ENCODE assay signal across 11 mouse cellular contexts in the genomic region with DNA sequence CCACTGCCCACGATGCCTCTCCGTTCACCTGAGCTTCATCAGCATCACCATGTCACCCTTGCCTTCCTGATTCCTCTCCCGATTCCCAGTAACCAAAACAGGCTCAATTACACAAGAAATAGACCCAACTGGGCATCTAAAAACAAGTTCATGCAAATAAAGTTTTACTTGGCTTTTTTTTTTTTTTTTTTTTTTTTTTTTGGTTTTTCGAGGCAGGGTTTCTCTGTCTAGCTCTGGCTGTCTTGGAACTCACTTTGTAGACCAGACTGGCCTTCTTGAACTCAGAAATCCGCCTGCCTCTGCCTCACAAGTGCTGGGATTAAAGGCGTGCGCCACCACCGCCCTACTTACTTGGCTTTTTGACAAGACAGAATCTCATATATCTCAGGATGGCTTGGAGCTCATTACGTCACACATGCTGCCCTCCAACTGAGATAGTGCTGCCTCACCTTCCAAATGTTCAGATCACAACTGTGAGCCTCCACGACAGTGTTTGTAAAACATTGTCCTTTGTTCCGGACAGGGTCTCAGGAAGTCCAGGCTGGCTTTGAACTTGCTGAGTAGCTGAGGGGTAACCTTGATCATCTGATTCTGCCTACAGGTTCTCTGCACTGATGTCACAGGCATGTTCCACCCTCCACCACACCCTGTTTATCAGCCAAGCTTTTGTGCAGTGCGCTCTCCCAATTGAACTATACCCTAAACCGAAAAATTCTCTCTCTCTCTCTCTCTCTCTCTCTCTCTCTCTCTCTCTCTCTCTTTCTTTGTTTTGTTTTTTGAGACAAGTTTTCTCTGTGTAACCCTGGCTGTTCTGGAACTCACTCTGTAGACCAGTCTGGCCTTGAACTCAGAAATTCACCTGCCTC. TPM values are rescaled to one million over a fixed set of nuclear protein-coding genes. Genes with fewer than 3 reads are reported as not detected.
DNase-seq lines count a peak whose midpoint lies in the region; ATAC-seq and TF ChIP-seq lines count a peak whose summit lies in the region.
"Had no signal": no experiment of that assay in that cellular context is flagged by ENCODE, and none has a peak within 500 bp of the region (broad histone marks: within the 10 kb centered on the region; RNA-seq: fewer than 3 reads in every experiment).

No protein-coding gene starts in this region.

- H3K27me3 ChIP-seq in heart, embryonic 10.5 days (ENCODE audit: insufficient read depth, poor library complexity, severe bottlenecking), result peaks cover 82% of the 10 kb centered on the region
- no peaks in the 10 kb centered on the region; the same call in 1 of the 2 replicates for H3K27me3 ChIP-seq in ES-Bruce4 (ENCODE audit: control insufficient read depth, insufficient read depth, low read length, poor library complexity, severe bottlenecking)
- peaks cover 77% of the 10 kb centered on the region for H3K27me3 ChIP-seq in hindbrain, embryonic 10.5 days (ENCODE audit: insufficient read depth, poor library complexity, severe bottlenecking)

- H3K27ac ChIP-seq in heart, embryonic 10.5 days, result no peak overlapping the region
- H3K27ac ChIP-seq in ES-Bruce4 (ENCODE audit: insufficient read depth, low read length), result no peak overlapping the region
- H3K27ac ChIP-seq in hindbrain, embryonic 10.5 days, result peak overlapping the region; percentile 85

- intact Hi-C loops in heart, postnatal 10 days (cut with DNase I), result no loop called here

- TF ChIP-seq CTCF in ES-Bruce4 (IDR thresholded peaks at IDR 0.05; ENCODE audit: low read depth, low read length), result no peak

- no peak overlapping the region for H3K9ac ChIP-seq in ES-Bruce4 (ENCODE audit: low read depth, poor library complexity, severe bottlenecking)

- WGBS in heart, embryonic 10.5 days, result 61% methylated on average over 13 of the region's 13 CpGs
- 66% methylated on average over 13 of the region's 13 CpGs for WGBS in hindbrain, embryonic 10.5 days

- H3K4me3 ChIP-seq in heart, embryonic 10.5 days, result peak overlapping the region; percentile 60
- peak overlapping the region; percentile 31 for H3K4me3 ChIP-seq in ES-Bruce4 (ENCODE audit: low read depth, low read length)
- peak overlapping the region; percentile 70 for H3K4me3 ChIP-seq in hindbrain, embryonic 10.5 days

- H3K9me3 ChIP-seq in heart, embryonic 10.5 days, result no peaks in the 10 kb centered on the region
- H3K9me3 ChIP-seq in ES-Bruce4 (replicated peaks; ENCODE audit: control insufficient read depth, insufficient read depth, low read length, poor library complexity, severe bottlenecking), result no peaks in the 10 kb centered on the region
- H3K9me3 ChIP-seq in hindbrain, embryonic 10.5 days, result no peaks in the 10 kb centered on the region

- no peak for TF ChIP-seq EP300 in ES-Bruce4 (IDR thresholded peaks at IDR 0.05; ENCODE audit: insufficient read depth, low read depth, low read length)

- TF ChIP-seq POLR2A in ES-Bruce4 (IDR thresholded peaks at IDR 0.05; ENCODE audit: insufficient read depth, low read length), result no peak

- H3K4me1 ChIP-seq in heart, embryonic 10.5 days, result peaks cover 21% of the 10 kb centered on the region
- no peaks in the 10 kb centered on the region for H3K4me1 ChIP-seq in ES-Bruce4 (ENCODE audit: control insufficient read depth, insufficient read depth, low read length)
- peaks cover 40% of the 10 kb centered on the region for H3K4me1 ChIP-seq in hindbrain, embryonic 10.5 days (replicated peaks)

- no peaks in the 10 kb centered on the region for H3K36me3 ChIP-seq in heart, embryonic 10.5 days
- no peaks in the 10 kb centered on the region for H3K36me3 ChIP-seq in ES-Bruce4 (ENCODE audit: control insufficient read depth, insufficient read depth, low read length, poor library complexity, severe bottlenecking)
- no peaks in the 10 kb centered on the region for H3K36me3 ChIP-seq in hindbrain, embryonic 10.5 days

- no peak for DNase-seq in heart, embryonic 10.5 days (ENCODE audit: low spot score)
- DNase-seq in heart, postnatal 10 days, result no peak
- no peak for DNase-seq in hindbrain, embryonic 10.5 days (ENCODE audit: low spot score)
- DNase-seq in thymus, postnatal 10 days (ENCODE audit: low spot score in 2 of 2), result no peak
- no peak for DNase-seq in urinary bladder, adult 18-20 months (ENCODE audit: low spot score in 2 of 2)
- no peak for DNase-seq in kidney, postnatal 10 days

- peak; percentile 50 for ATAC-seq in megakaryocyte progenitor cell, adult 5-6 weeks (replicated peaks; ENCODE audit: poor library complexity)

RNA-seq across cellular contexts. Expression of gene Mast1, which starts 0.7 kb away (rescaled TPM):
- polyA plus RNA-seq in heart, embryonic 10.5 days (2016; fragmentation: Nextera tagmentation; extraction: Ambion mirVana), result 0.09 and 0.16 TPM in 2 replicates
- total RNA-seq in heart, postnatal 10 days (2021), result under 1 TPM in 1 of 2 experiments, not detected in 1; 0.07 TPM
- polyA plus RNA-seq in ES-Bruce4 (2011; ENCODE audit: insufficient read depth, insufficient read length, low read depth, missing spikeins), result 0.73 and 1.5 TPM in 2 replicates
- 5.0 and 12.7 TPM in 2 replicates for polyA plus RNA-seq in hindbrain, embryonic 10.5 days (2016; fragmentation: Nextera tagmentation; extraction: Ambion mirVana)
- not detected in 2 replicates for total RNA-seq in megakaryocyte progenitor cell, adult 5-6 weeks (2015)
- 0.03 TPM in 1 of 2 replicates, not detected in the other for total RNA-seq in megakaryocyte progenitor cell, adult 5-6 weeks (2017)
- polyA plus RNA-seq: C2C12 had no signal

RNA-seq across cellular contexts. Expression of gene Rtbdn, which starts 8.9 kb away (rescaled TPM):
- 0.21 and 0.34 TPM in 2 replicates for polyA plus RNA-seq in heart, embryonic 10.5 days (2016; fragmentation: Nextera tagmentation; extraction: Ambion mirVana)
- not detected for total RNA-seq in heart, postnatal 10 days (2021)
- polyA plus RNA-seq in ES-Bruce4 (2011; ENCODE audit: insufficient read depth, insufficient read length, low read depth, missing spikeins), result 0.38 TPM in 1 of 2 replicates, not detected in the other
- 0.55 and 0.88 TPM in 2 replicates for polyA plus RNA-seq in hindbrain, embryonic 10.5 days (2016; fragmentation: Nextera tagmentation; extraction: Ambion mirVana)
- total RNA-seq in megakaryocyte progenitor cell, adult 5-6 weeks (2015), result not detected in 2 replicates
- total RNA-seq in megakaryocyte progenitor cell, adult 5-6 weeks (2017), result not detected in 2 replicates
- polyA plus RNA-seq: erythroblast, embryonic 14.5 days had no signal

RNA-seq across cellular contexts. Expression of gene Dnase2a, which starts 29.5 kb away (rescaled TPM):
- polyA plus RNA-seq in heart, embryonic 10.5 days (2016; fragmentation: Nextera tagmentation; extraction: Ambion mirVana), result 3.2 and 3.8 TPM in 2 replicates
- total RNA-seq in heart, postnatal 10 days (2021), result 1 to 10 TPM; 6.4 to 7.3 TPM
- 27.5 and 30.9 TPM in 2 replicates for polyA plus RNA-seq in ES-Bruce4 (2011; ENCODE audit: insufficient read depth, insufficient read length, low read depth, missing spikeins)
- polyA plus RNA-seq in hindbrain, embryonic 10.5 days (2016; fragmentation: Nextera tagmentation; extraction: Ambion mirVana), result 5.8 and 6.6 TPM in 2 replicates
- total RNA-seq in megakaryocyte progenitor cell, adult 5-6 weeks (2015), result 16.8 and 23.7 TPM in 2 replicates
- total RNA-seq in megakaryocyte progenitor cell, adult 5-6 weeks (2017), result 52.7 and 73.5 TPM in 2 replicates

RNA-seq across cellular contexts. Expression of gene Gm49661, which starts 31.4 kb away (rescaled TPM):
- polyA plus RNA-seq in heart, embryonic 10.5 days (2016; fragmentation: Nextera tagmentation; extraction: Ambion mirVana), result not detected in 2 replicates
- 1 to 10 TPM in 1 of 2 experiments, not detected in 1; 1.6 TPM for total RNA-seq in heart, postnatal 10 days (2021)
- polyA plus RNA-seq in ES-Bruce4 (2011; ENCODE audit: insufficient read depth, insufficient read length, low read depth, missing spikeins), result 4.9 TPM in 1 of 2 replicates, not detected in the other
- not detected in 2 replicates for polyA plus RNA-seq in hindbrain, embryonic 10.5 days (2016; fragmentation: Nextera tagmentation; extraction: Ambion mirVana)
- not detected in 2 replicates for total RNA-seq in megakaryocyte progenitor cell, adult 5-6 weeks (2015)
- not detected in 2 replicates for total RNA-seq in megakaryocyte progenitor cell, adult 5-6 weeks (2017)
- total RNA-seq: layer of hippocampus, adult 18-20 months had no signal
- polyA plus RNA-seq: C2C12; erythroblast, embryonic 14.5 days had no signal

RNA-seq across cellular contexts. Expression of gene Prdx2, which starts 31.5 kb away (rescaled TPM):
- polyA plus RNA-seq in heart, embryonic 10.5 days (2016; fragmentation: Nextera tagmentation; extraction: Ambion mirVana), result 810 and 835 TPM in 2 replicates
- 100 to 1,000 TPM; 689 to 769 TPM for total RNA-seq in heart, postnatal 10 days (2021)
- polyA plus RNA-seq in ES-Bruce4 (2011; ENCODE audit: insufficient read depth, insufficient read length, low read depth, missing spikeins), result 226 and 237 TPM in 2 replicates
- polyA plus RNA-seq in hindbrain, embryonic 10.5 days (2016; fragmentation: Nextera tagmentation; extraction: Ambion mirVana), result 1,241 and 1,456 TPM in 2 replicates
- total RNA-seq in megakaryocyte progenitor cell, adult 5-6 weeks (2015), result 266 and 310 TPM in 2 replicates
- 340 and 388 TPM in 2 replicates for total RNA-seq in megakaryocyte progenitor cell, adult 5-6 weeks (2017)
